Mouse (Mus musculus): ENCODE data around the gene Carmil2. TPM values are rescaled to one million over a fixed set of nuclear protein-coding genes. Genes with fewer than 3 reads are reported as not detected.

Carmil2 gene
- polyA plus RNA-seq, 1 experiment, result 62.1 TPM

DNA sequence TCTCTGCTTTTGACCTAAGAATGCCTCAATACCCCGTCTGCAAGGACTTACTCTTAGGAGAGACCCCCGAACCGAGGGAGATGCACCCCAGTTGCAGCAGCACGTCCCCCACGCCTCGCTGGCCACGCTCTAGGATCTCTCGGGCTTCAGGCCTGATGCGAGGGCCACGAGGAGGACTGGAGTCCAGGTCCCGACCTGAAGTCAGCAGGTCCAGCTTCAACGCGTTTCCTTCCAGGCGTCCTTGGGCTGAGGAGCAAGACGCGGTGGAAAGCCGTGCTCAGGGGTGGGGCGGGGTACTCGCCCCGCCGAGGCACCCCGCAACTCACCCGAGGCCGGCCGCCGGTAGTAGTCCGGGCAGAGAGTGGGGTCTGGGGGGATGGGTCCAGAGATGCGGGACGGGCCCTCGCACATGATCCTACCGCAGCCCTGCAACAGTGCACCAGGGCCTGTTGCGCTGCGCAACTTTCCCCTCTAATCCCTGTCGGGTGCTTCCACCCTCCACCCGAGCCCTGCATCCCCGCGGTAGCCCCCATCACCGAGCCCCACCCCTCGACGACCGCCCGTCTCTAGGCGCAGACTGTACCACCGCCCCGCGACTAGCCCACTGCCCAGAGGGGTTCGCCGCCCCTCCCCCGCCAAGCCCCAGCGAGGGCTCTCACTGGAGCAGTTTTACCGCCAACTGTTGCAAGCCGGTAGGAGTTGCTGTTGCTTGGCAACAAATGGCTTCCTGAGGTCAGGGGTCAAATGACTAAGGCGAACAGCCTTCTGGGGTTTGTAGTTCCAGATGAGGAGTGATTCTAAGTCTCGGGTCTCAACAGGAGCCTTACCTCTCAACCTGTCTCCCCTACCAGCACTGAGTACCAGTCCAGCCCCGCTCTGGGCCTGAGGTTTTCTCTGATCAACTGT, 21.7 kb downstream of the Carmil2 start, which contains the start of the genes 4933405L10Rik and Enkd1:
Gene 4933405L10Rik (plus strand): TSS at position 158 of the 906 bp plus-strand sequence.
Gene Enkd1 (minus strand): TSS at position 713 of the 906 bp plus-strand sequence.
- peak within 1 kb of the TSS; percentile 74 for H3K4me3 ChIP-seq (ENCODE audit: extremely low read depth, insufficient read depth, insufficient read length)
- peaks cover 4% of the 10 kb centered on the region for H3K4me1 ChIP-seq (ENCODE audit: control insufficient read depth, insufficient read depth, insufficient read length)
- H3K27ac ChIP-seq (ENCODE audit: insufficient read depth, low read length), result no peak within 1 kb of the TSS
- H3K27me3 ChIP-seq (ENCODE audit: control insufficient read depth, insufficient read depth, low read length), result no peaks in the 10 kb centered on the region
- 0 out of 2 replicates have a peak, but pooled peaks cover 2% of the 10 kb centered on the region for H3K36me3 ChIP-seq (ENCODE audit: control insufficient read depth, insufficient read depth, low read length)
- TF ChIP-seq POLR2A (IDR thresholded peaks at IDR 0.05; ENCODE audit: low read depth, low read length), result no peak
- WGBS, result 2% methylated on average over 55 of the region's 55 CpGs
- peak; percentile 77 to 83 for DNase-seq (ENCODE audit: low read depth in 1 of 2, low spot score in 2 of 2)

DNA sequence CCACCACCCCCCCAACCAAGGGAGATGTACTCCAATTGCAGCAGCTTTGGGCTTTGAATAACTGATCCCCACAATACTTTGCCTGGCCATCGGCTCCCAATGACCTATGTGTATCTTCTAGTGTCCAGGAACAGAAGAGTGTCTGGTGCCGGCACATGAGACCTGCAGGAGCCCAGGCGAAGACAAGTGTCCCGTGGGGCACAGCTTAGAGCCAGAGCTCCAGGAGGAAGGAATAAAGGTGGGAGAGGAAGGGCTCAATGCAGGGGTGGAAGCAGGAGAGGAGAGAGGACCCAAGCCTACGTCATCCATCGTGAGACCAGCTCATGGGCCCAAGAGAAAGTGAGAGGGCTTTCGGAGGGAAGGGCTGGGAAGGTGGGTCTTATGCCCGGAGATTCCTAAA, 22.6 kb downstream of the Carmil2 start:
- Histone ChIP-seq H3K36me3 (ENCODE audit: control insufficient read depth, insufficient read depth, low read length) (no peaks in the 10 kb centered on the region), H3K4me1 (ENCODE audit: control insufficient read depth, insufficient read depth, insufficient read length) (peaks cover 4% of the 10 kb centered on the region), H3K27ac (ENCODE audit: insufficient read depth, low read length) (no peak overlapping the region), H3K4me3 (ENCODE audit: extremely low read depth, insufficient read depth, insufficient read length) (no peak overlapping the region), H3K27me3 (ENCODE audit: control insufficient read depth, insufficient read depth, low read length) (no peaks in the 10 kb centered on the region)
- WGBS, result 93% methylated on average over 8 of the region's 8 CpGs
- DNase-seq (ENCODE audit: low read depth in 1 of 2, low spot score in 2 of 2), result no peak
- TF ChIP-seq POLR2A (IDR thresholded peaks at IDR 0.05; ENCODE audit: low read depth, low read length) (no peak), CTCF (IDR thresholded peaks at IDR 0.05; ENCODE audit: extremely low read depth, insufficient read depth, insufficient read length, insufficient replicate concordance) (no peak)

DNA sequence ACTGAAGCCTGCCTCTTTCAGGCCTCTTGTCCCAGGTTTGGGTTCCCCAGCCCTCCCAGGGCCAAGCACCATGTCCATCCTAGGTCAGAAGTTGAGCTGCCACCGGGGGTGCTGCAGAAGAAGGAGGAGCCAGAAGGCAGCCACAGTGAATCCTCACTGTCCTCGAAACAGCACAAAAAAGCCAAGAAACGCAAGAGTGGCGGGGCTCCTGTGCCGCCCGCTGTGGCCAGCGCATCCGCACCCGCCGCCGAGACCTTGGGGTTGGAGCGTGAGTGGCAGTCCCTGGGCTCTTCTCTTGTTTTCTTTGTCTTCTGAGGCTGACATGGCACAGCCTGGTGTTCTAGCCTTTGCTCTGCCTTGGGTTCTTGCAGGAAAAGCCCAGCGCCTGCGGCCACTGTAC, 23.2 kb downstream of the Carmil2 start:
- no peaks in the 10 kb centered on the region for H3K27me3 ChIP-seq (ENCODE audit: control insufficient read depth, insufficient read depth, low read length)
- WGBS, result 91% methylated on average over 14 of the region's 14 CpGs
- no peak overlapping the region for H3K27ac ChIP-seq (ENCODE audit: insufficient read depth, low read length)
- H3K36me3 ChIP-seq (ENCODE audit: control insufficient read depth, insufficient read depth, low read length), result no peaks in the 10 kb centered on the region
- no peak for DNase-seq (ENCODE audit: low read depth in 1 of 2, low spot score in 2 of 2)
- TF ChIP-seq POLR2A (IDR thresholded peaks at IDR 0.05; ENCODE audit: low read depth, low read length), result no peak
- peaks cover 4% of the 10 kb centered on the region for H3K4me1 ChIP-seq (ENCODE audit: control insufficient read depth, insufficient read depth, insufficient read length)
- no peak overlapping the region for H3K4me3 ChIP-seq (ENCODE audit: extremely low read depth, insufficient read depth, insufficient read length)

DNA sequence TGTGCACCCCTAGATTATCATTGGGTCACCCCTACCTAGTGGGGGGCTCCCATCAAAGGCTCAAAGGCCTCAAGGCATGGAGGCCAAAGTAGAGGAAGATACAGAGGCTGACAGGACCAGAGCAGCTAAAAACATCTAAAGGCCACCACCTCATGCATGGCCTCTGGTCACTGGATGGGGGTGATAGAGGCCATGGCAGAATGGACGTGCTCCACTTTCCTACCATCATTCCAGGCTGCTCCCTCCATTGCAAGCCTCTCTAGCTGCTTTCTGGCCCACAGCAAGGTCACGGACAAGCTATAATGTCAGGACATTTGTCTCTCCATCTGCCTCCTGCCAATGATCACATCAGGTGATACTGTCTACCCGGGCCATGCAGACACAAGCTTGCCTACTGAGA, 26.2 kb downstream of the Carmil2 start:
- H3K27ac ChIP-seq (ENCODE audit: insufficient read depth, low read length), result no peak overlapping the region
- DNase-seq (ENCODE audit: low read depth in 1 of 2, low spot score in 2 of 2), result no peak
- WGBS, result 87% methylated on average over 3 of the region's 3 CpGs
- peaks cover 4% of the 10 kb centered on the region for H3K4me1 ChIP-seq (ENCODE audit: control insufficient read depth, insufficient read depth, insufficient read length)
- no peak for TF ChIP-seq CTCF (IDR thresholded peaks at IDR 0.05; ENCODE audit: extremely low read depth, insufficient read depth, insufficient read length, insufficient replicate concordance)
- no peak for TF ChIP-seq POLR2A (IDR thresholded peaks at IDR 0.05; ENCODE audit: low read depth, low read length)
- no peak overlapping the region for H3K4me3 ChIP-seq (ENCODE audit: extremely low read depth, insufficient read depth, insufficient read length)
- no peaks in the 10 kb centered on the region for H3K36me3 ChIP-seq (ENCODE audit: control insufficient read depth, insufficient read depth, low read length)
- no peaks in the 10 kb centered on the region for H3K27me3 ChIP-seq (ENCODE audit: control insufficient read depth, insufficient read depth, low read length)

DNA sequence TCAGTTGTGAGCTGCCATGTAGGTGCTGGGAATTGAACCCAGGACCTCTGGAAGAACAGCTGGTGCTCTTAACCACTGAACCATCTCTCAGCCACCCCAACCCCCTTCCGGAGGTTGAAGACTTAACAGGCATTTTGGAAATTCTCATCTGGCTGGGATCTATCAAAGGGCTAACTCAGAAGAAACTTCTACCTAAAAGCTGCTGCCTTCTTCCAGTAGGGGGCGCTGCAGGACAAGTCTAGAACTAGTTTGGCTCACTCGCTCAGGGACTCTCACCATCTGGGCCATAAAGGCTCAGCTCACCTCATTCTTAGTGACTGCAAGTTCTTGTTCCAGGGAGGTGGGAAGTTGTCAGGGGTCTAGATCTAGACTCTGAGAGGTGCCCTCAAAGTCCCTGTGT, 28.1 kb downstream of the Carmil2 start:
- 4% methylated on average over 3 of the region's 3 CpGs for WGBS
- no peak for TF ChIP-seq POLR2A (IDR thresholded peaks at IDR 0.05; ENCODE audit: low read depth, low read length)
- TF ChIP-seq CTCF (IDR thresholded peaks at IDR 0.05; ENCODE audit: extremely low read depth, insufficient read depth, insufficient read length, insufficient replicate concordance), result peak; percentile 89; the same call in 1 of the 2 replicates
- Histone ChIP-seq H3K4me1 (ENCODE audit: control insufficient read depth, insufficient read depth, insufficient read length) (no peaks in the 10 kb centered on the region), H3K27ac (ENCODE audit: insufficient read depth, low read length) (no peak overlapping the region), H3K4me3 (ENCODE audit: extremely low read depth, insufficient read depth, insufficient read length) (no peak overlapping the region), H3K36me3 (ENCODE audit: control insufficient read depth, insufficient read depth, low read length) (no peaks in the 10 kb centered on the region), H3K27me3 (ENCODE audit: control insufficient read depth, insufficient read depth, low read length) (no peaks in the 10 kb centered on the region)
- DNase-seq (ENCODE audit: low read depth in 1 of 2, low spot score in 2 of 2), result peak; percentile 72 to 85

DNA sequence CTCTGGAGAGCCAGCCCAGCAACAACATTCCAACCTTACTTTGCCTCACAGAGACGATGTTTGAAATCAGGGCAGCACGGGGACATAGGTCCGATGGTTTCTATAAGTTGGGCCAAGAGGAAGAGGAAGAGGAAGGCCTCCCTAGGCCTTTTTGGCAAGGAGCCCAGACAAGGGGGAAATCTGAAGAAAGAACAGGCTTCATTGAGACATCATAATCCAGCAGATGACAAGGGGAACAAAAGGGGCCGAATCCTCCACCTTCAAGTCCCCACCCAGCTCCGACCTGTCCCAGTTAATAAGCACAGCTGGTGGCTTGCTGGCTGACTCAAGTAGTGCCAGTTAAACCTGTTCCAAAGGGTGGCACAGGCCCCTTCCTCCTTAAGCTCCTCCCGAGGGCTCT, 29.0 kb downstream of the Carmil2 start:
- no peak overlapping the region for H3K27ac ChIP-seq (ENCODE audit: insufficient read depth, low read length)
- WGBS, result 25% methylated on average over 6 of the region's 6 CpGs

More for the DNA sequence above, 29.0 kb downstream of the Carmil2 start:
- TF ChIP-seq POLR2A (IDR thresholded peaks at IDR 0.05; ENCODE audit: low read depth, low read length) (no peak), CTCF (IDR thresholded peaks at IDR 0.05; ENCODE audit: extremely low read depth, insufficient read depth, insufficient read length, insufficient replicate concordance) (no peak)
- no peak overlapping the region for H3K4me3 ChIP-seq (ENCODE audit: extremely low read depth, insufficient read depth, insufficient read length)
- no peaks in the 10 kb centered on the region for H3K27me3 ChIP-seq (ENCODE audit: control insufficient read depth, insufficient read depth, low read length)
- no peak for DNase-seq (ENCODE audit: low read depth in 1 of 2, low spot score in 2 of 2)
- H3K36me3 ChIP-seq (ENCODE audit: control insufficient read depth, insufficient read depth, low read length), result no peaks in the 10 kb centered on the region
- no peaks in the 10 kb centered on the region for H3K4me1 ChIP-seq (ENCODE audit: control insufficient read depth, insufficient read depth, insufficient read length)
